Comparison of ENCODE assay signal across 8 mouse cellular contexts in the genomic region with DNA sequence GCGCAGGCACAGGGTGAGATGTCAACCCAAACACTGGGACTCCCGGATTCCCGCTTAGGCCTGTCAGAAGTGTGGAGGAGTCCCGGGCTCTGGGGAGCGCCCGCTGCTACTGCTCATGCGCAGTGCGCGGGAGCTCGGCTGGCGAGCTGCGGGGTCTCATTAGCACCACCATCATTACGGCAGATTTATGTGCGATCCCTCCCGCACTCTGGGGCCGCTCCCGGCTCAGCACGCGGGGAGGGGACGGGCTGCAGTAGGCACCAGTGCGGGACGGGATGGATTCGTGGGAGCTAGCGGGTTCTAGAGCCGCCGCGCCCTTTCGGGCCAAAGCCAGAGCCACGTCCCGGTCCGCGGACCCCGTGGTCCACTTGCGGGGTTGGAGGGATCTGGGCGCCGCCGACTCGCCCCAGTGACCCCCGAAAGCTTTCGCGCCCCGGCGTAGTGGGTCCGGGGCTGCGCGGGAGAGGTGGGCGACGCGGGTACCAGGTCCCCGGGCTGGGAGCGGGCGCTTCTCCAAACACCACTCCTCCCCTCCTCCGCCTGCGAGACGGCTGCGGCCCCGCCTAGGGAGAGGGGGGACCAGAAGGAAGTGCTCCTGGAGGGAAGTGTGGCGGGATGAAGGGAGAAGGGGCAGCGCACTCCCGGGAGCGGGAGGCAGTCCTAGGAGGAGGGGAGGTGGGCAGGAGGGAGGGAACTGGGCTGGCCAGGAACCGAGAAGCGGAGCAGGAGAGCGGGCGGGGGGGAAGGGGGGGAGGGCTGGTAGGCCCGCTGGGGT. TPM values are rescaled to one million over a fixed set of nuclear protein-coding genes. Genes with fewer than 3 reads are reported as not detected.
A peak's percentile ranks its signal among the peaks of the same experiment; 100 is the strongest.
DNase-seq lines count a peak whose midpoint lies in the region; ATAC-seq lines count a peak whose summit lies in the region.

No protein-coding gene starts in this region.

- H3K27ac ChIP-seq in heart, embryonic 10.5 days = peak overlapping the region; percentile 87

- no peaks in the 10 kb centered on the region for H3K9me3 ChIP-seq in heart, embryonic 10.5 days

- WGBS in heart, embryonic 10.5 days = under 1% methylated on average over 63 of the region's 66 CpGs

- ATAC-seq in megakaryocyte-erythroid progenitor cell, adult 5-6 weeks (replicated peaks; ENCODE audit: low FRiP score, low TSS enrichment, poor library complexity, severe bottlenecking) = no peak

- peak overlapping the region; percentile 79 for H3K4me3 ChIP-seq in heart, embryonic 10.5 days

- H3K27me3 ChIP-seq in heart, embryonic 10.5 days (ENCODE audit: insufficient read depth, poor library complexity, severe bottlenecking) = peaks cover 36% of the 10 kb centered on the region

- DNase-seq in layer of hippocampus, adult 11-12 months (ENCODE audit: low spot score) = peak; percentile 54
- no peak for DNase-seq in layer of hippocampus, adult 9-10 months (ENCODE audit: low spot score)
- DNase-seq in embryo, embryonic 11 days = peak; percentile 87
- DNase-seq in heart, embryonic 10.5 days (ENCODE audit: low spot score) = no peak
- DNase-seq in kidney, postnatal 14 days = peak; percentile 61
- peak; percentile 70 to 77 for DNase-seq in lung, adult 18-20 months
- peak; percentile 44 for DNase-seq in ovary, adult 18-20 months (ENCODE audit: low spot score)

- peaks cover 29% of the 10 kb centered on the region for H3K4me1 ChIP-seq in heart, embryonic 10.5 days

- H3K36me3 ChIP-seq in heart, embryonic 10.5 days = no peaks in the 10 kb centered on the region

RNA-seq across cellular contexts. Expression of a gene that starts 24.8 kb away (rescaled TPM):
- 8.5 and 12.0 TPM in 2 replicates for polyA plus RNA-seq in heart, embryonic 10.5 days (2016; fragmentation: Nextera tagmentation; extraction: Ambion mirVana)
- 25.2 and 28.8 TPM in 2 replicates for total RNA-seq in megakaryocyte-erythroid progenitor cell, adult 5-6 weeks (2014; fragmentation: Nextera tagmentation)
- 7.9 and 13.2 TPM in 2 replicates for total RNA-seq in megakaryocyte-erythroid progenitor cell, adult 5-6 weeks (2017)

Comparison
In these comparisons a context has a peak if more than half of its experiments do, and no peak if none do; other contexts are left out.
1. DNase-seq: peak in layer of hippocampus, adult 11-12 months (single experiment), embryo, embryonic 11 days (single experiment), kidney, postnatal 14 days (single experiment), lung, adult 18-20 months (2 of 2) and ovary, adult 18-20 months (single experiment); none in layer of hippocampus, adult 9-10 months (single experiment) and heart, embryonic 10.5 days (single experiment).